Mouse (Mus musculus) heart, adult 18-20 months (tissue): ENCODE results near the gene Spata13. TPM values are rescaled to one million over a fixed set of nuclear protein-coding genes. Genes with fewer than 3 reads are reported as not detected.

Experiments
- DNase-seq, 2 experiments: peaks; one replicate each; pipeline ENCODE4 v3.0.0; 2021 to 2022; ENCODE audit warnings: mixed read lengths in 1 of 2
- total RNA-seq, 2 experiments: library from RNA; stranded (reverse); gene quantifications; 2 replicates each; pipeline ENCODE4 v1.2.3; 2021

Spata13 gene
- total RNA-seq, 2 experiments from 2014 or later: 11.1 to 11.4 TPM

GRCm38 (mm10) chr14:60784427-60785315 is 150.9 kb downstream of the Spata13 start, which contains the start of gene Mipep:
TSS of gene Mipep (plus strand) at chr14:60784573.
- peak; percentile 89 to 94 for DNase-seq

- peak; percentile 46 to 73 for DNase-seq
Observed at GRCm38 (mm10) chr14:60790103-60790502, 156.3 kb downstream of the Spata13 start.

GRCm38 (mm10) chr14:60796600-60797322 is 163.0 kb downstream of the Spata13 start:
- no peak for DNase-seq

- no peak for DNase-seq
Observed at GRCm38 (mm10) chr14:60797596-60797995, 163.8 kb downstream of the Spata13 start.

- DNase-seq: no peak
Observed at GRCm38 (mm10) chr14:60798721-60799120, 164.9 kb downstream of the Spata13 start.

- peak in 1 of 2 experiments; percentile 58 for DNase-seq
Observed at GRCm38 (mm10) chr14:60799762-60800728, 166.2 kb downstream of the Spata13 start.

- DNase-seq: no peak
Observed at GRCm38 (mm10) chr14:60802026-60802425, 168.2 kb downstream of the Spata13 start.

- DNase-seq: no peak
Observed at GRCm38 (mm10) chr14:60804978-60805377, 171.2 kb downstream of the Spata13 start.

GRCm38 (mm10) chr14:60805871-60806270 is 172.1 kb downstream of the Spata13 start:
- peak; percentile 49 for DNase-seq

GRCm38 (mm10) chr14:60806891-60807344 is 173.1 kb downstream of the Spata13 start:
- no peak for DNase-seq

GRCm38 (mm10) chr14:60809881-60810280 is 176.1 kb downstream of the Spata13 start:
- no peak for DNase-seq

- no peak for DNase-seq
Observed at GRCm38 (mm10) chr14:60811547-60811946, 177.7 kb downstream of the Spata13 start.

Other genes starting within 250 kb of the Spata13 start
- gene C1qtnf9, start 134.1 kb downstream of the Spata13 start, total RNA-seq: 10 to 100 TPM; 42.7 to 47.8 TPM
- gene Mipep, start 150.6 kb downstream of the Spata13 start, total RNA-seq: 10 to 100 TPM; 70.0 to 75.1 TPM